Mouse (Mus musculus) ES-E14 (cell line): Measurements from ENCODE around the gene Lgals2. TPM values are rescaled to one million over a fixed set of nuclear protein-coding genes. Genes with fewer than 3 reads are reported as not detected.

ENCODE experiments used
- DNase-seq: peaks from one replicate; pipeline ENCODE4 v3.0.0-alpha.2; 2013; ENCODE audit warnings: low read depth, low spot score
- H3K27ac ChIP-seq: 2 replicates; pipeline ENCODE4 v1.5.1; 2012; ENCODE audit warnings: low read depth, mild to moderate bottlenecking, low read length, moderate library complexity, mixed read lengths; ENCODE audit not compliant: poor library complexity, insufficient read depth, severe bottlenecking
- H3K36me3 ChIP-seq: 2 replicates; pipeline ENCODE4 v1.6.1; 2012; ENCODE audit warnings: mild to moderate bottlenecking, low read length, moderate library complexity, mixed read lengths; ENCODE audit not compliant: control insufficient read depth, poor library complexity, insufficient read depth, severe bottlenecking
- H3K4me1 ChIP-seq, 2 experiments: fragments of 150-350 bp in 1 of 2; sonication (generic) in 1 of 2; 2 replicates each; pipeline ENCODE4 v1.6.1; 2012; ENCODE audit warnings: low read length in 2 of 2, mild to moderate bottlenecking in 1 of 2, mixed read lengths in 1 of 2; ENCODE audit not compliant: control insufficient read depth in 2 of 2, insufficient read depth in 2 of 2, poor library complexity in 1 of 2
- H3K4me3 ChIP-seq, 2 experiments: fragments of 150-350 bp in 1 of 2; sonication (generic) in 1 of 2; 2 replicates each; pipeline ENCODE4 v1.5.1; 2012; ENCODE audit warnings: low read length in 2 of 2, low read depth in 1 of 2, mild to moderate bottlenecking in 1 of 2, mixed read lengths in 1 of 2; ENCODE audit not compliant: insufficient read depth in 1 of 2, poor library complexity in 1 of 2, severe bottlenecking in 1 of 2
- H3K9ac ChIP-seq: 2 replicates; pipeline ENCODE4 v1.6.1; 2012; ENCODE audit warnings: low read depth, mild to moderate bottlenecking, low read length, mixed read lengths; ENCODE audit not compliant: poor library complexity, insufficient read depth, severe bottlenecking
- H3K9me3 ChIP-seq: fragments of 150-350 bp; sonication (generic); 2 replicates; pipeline ENCODE4 v1.6.1; 2012; ENCODE audit warnings: low read depth, mild to moderate bottlenecking, low read length; ENCODE audit not compliant: control insufficient read depth, insufficient read depth
- CHD2 ChIP-seq: IDR thresholded peaks from 2 replicates; pipeline ENCODE4 v1.6.1; 2014; ENCODE audit warnings: mild to moderate bottlenecking, low read depth, low read length, inconsistent platforms
- HCFC1 ChIP-seq: IDR thresholded peaks from 2 replicates; pipeline ENCODE4 v1.6.1; 2012; ENCODE audit warnings: low read length, inconsistent platforms, borderline replicate concordance; ENCODE audit not compliant: insufficient read depth
- MAFK ChIP-seq: IDR thresholded peaks from 2 replicates; pipeline ENCODE4 v1.6.1; 2014; ENCODE audit warnings: mild to moderate bottlenecking, low read depth, low read length, inconsistent platforms; ENCODE audit not compliant: insufficient read depth
- ZC3H11A ChIP-seq: IDR thresholded peaks from 2 replicates; pipeline ENCODE4 v1.6.1; 2012; ENCODE audit warnings: low read depth, mild to moderate bottlenecking, inconsistent platforms, low read length, borderline replicate concordance
- ZNF384 ChIP-seq: IDR thresholded peaks from 2 replicates; pipeline ENCODE4 v1.6.1; 2012; ENCODE audit warnings: low read depth, low read length, inconsistent platforms
- in situ Hi-C, 2 experiments: fragments of 600-800 bp; cut with MboI; formaldehyde crosslinking; loops; one replicate each; pipeline ENCODE4 v1.15.1; 2025; ENCODE audit warnings: low sequenced_read_pairs in 2 of 2, inconsistent platforms in 1 of 2; ENCODE audit not compliant: unreplicated experiment in 2 of 2
- total RNA-seq: library from RNA; depleted of rRNA; stranded (reverse); fragments of 300-350 nt; gene quantifications from 2 replicates; pipeline ENCODE4 v1.2.3, GENCODE M21; 2012

The Lgals2 gene
- total RNA-seq, 1 experiment: 4.2 TPM

- TF ChIP-seq CHD2 (no peak), ZNF384 (no peak), MAFK (no peak), ZC3H11A (no peak), HCFC1 (no peak)
- peak within 1 kb of the TSS; percentile 72 for H3K9ac ChIP-seq
- H3K9me3 ChIP-seq: no peaks in the 10 kb centered on the region
- H3K4me3 ChIP-seq: peak within 1 kb of the TSS; percentile 81 to 82
- DNase-seq: no peak
- no peak within 1 kb of the TSS for H3K27ac ChIP-seq
- peaks cover 12% of the 10 kb centered on the region for H3K36me3 ChIP-seq
- H3K4me1 ChIP-seq: peaks cover 13 to 39% of the 10 kb centered on the region in 2 experiments
- in situ Hi-C loops: no loop called here
Measured at GRCm38 (mm10) chr15:78899740-78900584, 44.6 kb upstream of the Lgals2 start, which contains the start of gene Sh3bp1. Gene Sh3bp1, plus strand, starts transcription at chr15:78899768.

GRCm38 (mm10) chr15:78899409-78899739, 44.0 kb upstream of the Lgals2 start, which contains the start of gene Gm49510:
Gene Gm49510, plus strand, starts transcription at chr15:78899667.
- peak within 1 kb of the TSS; percentile 81 to 82 for H3K4me3 ChIP-seq
- in situ Hi-C loops: no loop called here
- H3K4me1 ChIP-seq: peaks cover 13 to 44% of the 10 kb centered on the region in 2 experiments
- H3K9ac ChIP-seq: peak within 1 kb of the TSS; percentile 72
- peaks cover 8% of the 10 kb centered on the region for H3K36me3 ChIP-seq
- H3K9me3 ChIP-seq: no peaks in the 10 kb centered on the region
- DNase-seq: no peak
- TF ChIP-seq MAFK: no peak
- TF ChIP-seq ZC3H11A: no peak
- no peak for TF ChIP-seq HCFC1
- TF ChIP-seq ZNF384: no peak
- no peak for TF ChIP-seq CHD2
- no peak within 1 kb of the TSS for H3K27ac ChIP-seq

- Histone ChIP-seq H3K9ac (no peak overlapping the region), H3K4me1 (peaks cover 13 to 47% of the 10 kb centered on the region in 2 experiments), H3K36me3 (peaks cover 12% of the 10 kb centered on the region; the same call in 1 of the 2 replicates), H3K27ac (no peak overlapping the region; the same call in 1 of the 2 replicates), H3K9me3 (no peaks in the 10 kb centered on the region), H3K4me3 (no peak overlapping the region)
- TF ChIP-seq ZNF384: no peak
- no peak for TF ChIP-seq MAFK
- no peak for TF ChIP-seq ZC3H11A
- no peak for TF ChIP-seq CHD2
- no peak for TF ChIP-seq HCFC1
- in situ Hi-C loops: no loop called here
- no peak for DNase-seq
Measured at GRCm38 (mm10) chr15:78898507-78899001, 43.2 kb upstream of the Lgals2 start.

- peaks cover 13 to 44% of the 10 kb centered on the region in 2 experiments for H3K4me1 ChIP-seq
- TF ChIP-seq MAFK (no peak), CHD2 (no peak), ZC3H11A (no peak), ZNF384 (no peak), HCFC1 (no peak)
- no peak overlapping the region for H3K4me3 ChIP-seq
- no peak overlapping the region; the same call in 1 of the 2 replicates for H3K9ac ChIP-seq
- in situ Hi-C loops: no loop called here
- peaks cover 14% of the 10 kb centered on the region for H3K36me3 ChIP-seq
- H3K27ac ChIP-seq: peak overlapping the region; percentile 43; the same call in 1 of the 2 replicates
- DNase-seq: no peak
- H3K9me3 ChIP-seq: no peaks in the 10 kb centered on the region
Measured at GRCm38 (mm10) chr15:78897488-78897887, 42.2 kb upstream of the Lgals2 start.
